Mouse (Mus musculus): ENCODE measurements around the gene Spry2. TPM values are rescaled to one million over a fixed set of nuclear protein-coding genes. Genes with fewer than 3 reads are reported as not detected.

Gene Spry2
- polyA plus RNA-seq, 1 experiment from 2014 or later: 62.9 TPM

DNA sequence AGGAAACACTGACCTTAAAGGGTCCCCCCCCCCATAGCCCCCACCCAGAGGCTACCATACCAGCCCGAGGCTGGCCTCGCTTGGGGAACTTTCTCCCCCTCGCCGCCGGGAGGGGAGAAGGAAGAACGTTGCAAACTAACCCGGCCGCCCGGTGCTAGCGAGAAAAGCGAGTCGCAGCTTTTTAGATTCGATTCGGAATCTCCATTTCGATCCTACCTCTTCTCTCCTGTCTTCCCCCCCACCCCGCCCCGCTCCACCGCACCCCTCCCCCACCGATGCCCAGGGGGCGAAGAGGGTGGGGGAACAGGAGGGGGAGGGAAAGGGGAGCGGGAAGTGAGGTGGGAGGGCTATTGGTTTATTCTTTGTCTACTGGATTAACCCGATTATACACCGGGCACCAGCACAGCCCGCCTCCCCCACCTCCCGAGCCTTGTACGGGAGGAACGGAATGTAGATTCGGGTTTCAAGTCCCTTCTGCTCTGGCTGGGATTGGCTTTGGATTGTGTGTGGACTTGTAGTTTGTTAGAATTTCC, 1.0 kb upstream of the Spry2 start:
- H3K27me3 ChIP-seq (ENCODE audit: control insufficient read depth, insufficient read depth, low read length): no peaks in the 10 kb centered on the region
- H3K36me3 ChIP-seq (ENCODE audit: control insufficient read depth, insufficient read depth, low read length): 0 out of 2 replicates have a peak, but pooled peaks cover 3% of the 10 kb centered on the region
- ATAC-seq (replicated peaks; ENCODE audit: insufficient number of reproducible peaks, low FRiP score, low TSS enrichment): peak; percentile 58
- peak overlapping the region; percentile 88 for H3K9ac ChIP-seq (ENCODE audit: low read depth, low read length)
- H3K4me3 ChIP-seq (ENCODE audit: low read depth, low read length): peak overlapping the region; percentile 91
- no peaks in the 10 kb centered on the region for H3K9me3 ChIP-seq (replicated peaks; ENCODE audit: control insufficient read depth, low read length)
- 0% methylated on average over 23 of the region's 28 CpGs for WGBS (ENCODE audit: insufficient replicate concordance)
- peak overlapping the region; percentile 100 for H3K27ac ChIP-seq (ENCODE audit: low read depth, low read length)
- peak overlapping the region; percentile 94 for H3K4me2 ChIP-seq
- peaks cover 13% of the 10 kb centered on the region for H3K4me1 ChIP-seq (ENCODE audit: control insufficient read depth, insufficient read depth, low read length)

DNA sequence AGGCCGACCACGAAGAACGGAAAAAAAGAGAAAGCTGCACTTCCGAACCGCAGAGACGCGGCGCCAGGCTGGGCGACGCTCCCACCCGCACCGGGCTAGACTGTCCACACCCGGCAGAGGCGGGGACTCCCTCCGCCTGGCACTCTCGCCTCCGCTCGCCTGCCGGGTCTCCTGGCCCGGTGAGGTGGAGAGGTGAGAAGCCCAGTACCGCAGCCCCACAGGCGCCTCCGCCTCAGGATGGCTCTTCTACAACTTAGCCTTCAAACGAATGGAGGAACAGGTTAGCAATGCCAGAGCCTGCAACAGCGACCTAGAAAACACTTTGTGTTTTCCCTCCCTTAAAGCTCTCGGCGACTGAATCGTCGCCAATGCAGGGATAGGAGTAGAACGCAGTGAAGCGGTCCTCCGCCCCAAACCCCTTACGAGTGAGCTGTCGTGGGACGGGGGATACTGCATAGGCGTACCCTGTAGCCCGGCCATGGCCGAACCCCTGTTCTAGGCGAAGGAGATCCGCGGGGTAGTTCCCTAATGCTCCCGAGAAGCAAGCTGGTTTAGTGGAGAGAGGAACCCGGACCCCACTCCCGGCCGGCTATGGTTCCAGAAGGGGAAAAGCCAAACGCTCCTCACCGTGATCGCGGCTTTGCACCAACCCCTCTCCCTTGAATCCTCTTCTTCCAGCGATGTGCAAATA, 513 bp downstream of the Spry2 start:
- under 1% methylated on average over 50 of the region's 50 CpGs for WGBS (ENCODE audit: insufficient replicate concordance)
- peak overlapping the region; percentile 94 for H3K4me2 ChIP-seq
- H3K27me3 ChIP-seq (ENCODE audit: control insufficient read depth, insufficient read depth, low read length): no peaks in the 10 kb centered on the region
- H3K9ac ChIP-seq (ENCODE audit: low read depth, low read length): peak overlapping the region; percentile 96
- peaks cover 6% of the 10 kb centered on the region; the same call in 1 of the 2 replicates for H3K36me3 ChIP-seq (ENCODE audit: control insufficient read depth, insufficient read depth, low read length)
- peaks cover 19% of the 10 kb centered on the region for H3K4me1 ChIP-seq (ENCODE audit: control insufficient read depth, insufficient read depth, low read length)
- H3K9me3 ChIP-seq (replicated peaks; ENCODE audit: control insufficient read depth, low read length): no peaks in the 10 kb centered on the region
- H3K27ac ChIP-seq (ENCODE audit: low read depth, low read length): peak overlapping the region; percentile 100
- peak overlapping the region; percentile 91 for H3K4me3 ChIP-seq (ENCODE audit: low read depth, low read length)
- no peak for ATAC-seq (replicated peaks; ENCODE audit: insufficient number of reproducible peaks, low FRiP score, low TSS enrichment)

GRCm38 (mm10) chr14:105894971-105895873, 1.4 kb downstream of the Spry2 start:
- H3K36me3 ChIP-seq (ENCODE audit: control insufficient read depth, insufficient read depth, low read length): peaks cover 6% of the 10 kb centered on the region; the same call in 1 of the 2 replicates
- ATAC-seq (replicated peaks; ENCODE audit: insufficient number of reproducible peaks, low FRiP score, low TSS enrichment): peak; percentile 20
- peak overlapping the region; percentile 94 for H3K4me2 ChIP-seq
- WGBS (ENCODE audit: insufficient replicate concordance): under 1% methylated on average over 36 of the region's 36 CpGs
- H3K27ac ChIP-seq (ENCODE audit: low read depth, low read length): peak overlapping the region; percentile 100
- peak overlapping the region; percentile 96 for H3K9ac ChIP-seq (ENCODE audit: low read depth, low read length)
- H3K9me3 ChIP-seq (replicated peaks; ENCODE audit: control insufficient read depth, low read length): no peaks in the 10 kb centered on the region
- peak overlapping the region; percentile 91 for H3K4me3 ChIP-seq (ENCODE audit: low read depth, low read length)
- no peaks in the 10 kb centered on the region for H3K27me3 ChIP-seq (ENCODE audit: control insufficient read depth, insufficient read depth, low read length)
- peaks cover 19% of the 10 kb centered on the region for H3K4me1 ChIP-seq (ENCODE audit: control insufficient read depth, insufficient read depth, low read length)

- Histone ChIP-seq H3K9me3 (replicated peaks; ENCODE audit: control insufficient read depth, low read length) (no peaks in the 10 kb centered on the region), H3K27ac (ENCODE audit: low read depth, low read length) (peak overlapping the region; percentile 47), H3K4me3 (ENCODE audit: low read depth, low read length) (peak overlapping the region; percentile 91), H3K9ac (ENCODE audit: low read depth, low read length) (peak overlapping the region; percentile 96), H3K36me3 (ENCODE audit: control insufficient read depth, insufficient read depth, low read length) (peaks cover 6% of the 10 kb centered on the region; the same call in 1 of the 2 replicates), H3K4me2 (peak overlapping the region; percentile 94), H3K4me1 (ENCODE audit: control insufficient read depth, insufficient read depth, low read length) (peaks cover 17% of the 10 kb centered on the region), H3K27me3 (ENCODE audit: control insufficient read depth, insufficient read depth, low read length) (no peaks in the 10 kb centered on the region)
- no peak for ATAC-seq (replicated peaks; ENCODE audit: insufficient number of reproducible peaks, low FRiP score, low TSS enrichment)
- WGBS (ENCODE audit: insufficient replicate concordance): 21% methylated on average over 9 of the region's 9 CpGs
Observed at GRCm38 (mm10) chr14:105893623-105893995, 3.0 kb downstream of the Spry2 start.

DNA sequence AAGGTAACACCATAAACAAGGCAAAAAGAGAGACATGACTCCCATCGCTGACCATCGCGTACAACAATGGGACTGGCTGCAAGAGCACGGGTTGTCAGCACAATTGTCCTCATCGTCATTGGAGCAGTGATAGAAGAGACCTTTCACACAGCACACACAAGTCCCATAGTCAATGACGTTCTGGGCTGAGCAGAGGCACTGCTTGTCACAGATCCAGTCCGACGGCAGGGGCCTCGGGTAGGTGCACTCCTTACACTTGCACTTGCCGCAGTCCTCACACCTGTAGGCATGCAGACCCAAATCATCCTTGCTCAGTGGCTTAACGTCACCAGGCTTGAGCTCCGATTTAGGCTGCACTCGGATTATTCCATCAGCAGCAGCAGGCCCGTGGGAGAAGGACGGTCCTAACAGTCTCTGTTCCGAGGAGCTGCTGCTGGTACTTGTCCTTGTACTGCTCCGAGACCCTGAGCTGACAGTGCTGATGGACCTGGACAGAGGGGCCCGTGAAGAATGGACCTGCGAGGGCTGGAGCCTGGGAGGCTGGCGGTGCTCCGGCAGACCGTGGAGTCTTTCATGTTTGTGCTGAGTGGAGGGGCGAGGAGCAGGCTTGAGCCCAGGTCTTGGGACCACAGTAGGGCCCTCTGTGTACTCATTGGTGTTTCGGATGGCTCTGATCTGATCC, 3.5 kb downstream of the Spry2 start:
- peak overlapping the region; percentile 96 for H3K9ac ChIP-seq (ENCODE audit: low read depth, low read length)
- ATAC-seq (replicated peaks; ENCODE audit: insufficient number of reproducible peaks, low FRiP score, low TSS enrichment): no peak
- peak overlapping the region; percentile 91 for H3K4me3 ChIP-seq (ENCODE audit: low read depth, low read length)
- H3K27me3 ChIP-seq (ENCODE audit: control insufficient read depth, insufficient read depth, low read length): no peaks in the 10 kb centered on the region
- peaks cover 17% of the 10 kb centered on the region for H3K4me1 ChIP-seq (ENCODE audit: control insufficient read depth, insufficient read depth, low read length)
- peaks cover 6% of the 10 kb centered on the region; the same call in 1 of the 2 replicates for H3K36me3 ChIP-seq (ENCODE audit: control insufficient read depth, insufficient read depth, low read length)
- H3K9me3 ChIP-seq (replicated peaks; ENCODE audit: control insufficient read depth, low read length): no peaks in the 10 kb centered on the region
- WGBS (ENCODE audit: insufficient replicate concordance): 38% methylated on average over 24 of the region's 24 CpGs
- peak overlapping the region; percentile 47; the same call in 1 of the 2 replicates for H3K27ac ChIP-seq (ENCODE audit: low read depth, low read length)
- H3K4me2 ChIP-seq: peak overlapping the region; percentile 94

DNA sequence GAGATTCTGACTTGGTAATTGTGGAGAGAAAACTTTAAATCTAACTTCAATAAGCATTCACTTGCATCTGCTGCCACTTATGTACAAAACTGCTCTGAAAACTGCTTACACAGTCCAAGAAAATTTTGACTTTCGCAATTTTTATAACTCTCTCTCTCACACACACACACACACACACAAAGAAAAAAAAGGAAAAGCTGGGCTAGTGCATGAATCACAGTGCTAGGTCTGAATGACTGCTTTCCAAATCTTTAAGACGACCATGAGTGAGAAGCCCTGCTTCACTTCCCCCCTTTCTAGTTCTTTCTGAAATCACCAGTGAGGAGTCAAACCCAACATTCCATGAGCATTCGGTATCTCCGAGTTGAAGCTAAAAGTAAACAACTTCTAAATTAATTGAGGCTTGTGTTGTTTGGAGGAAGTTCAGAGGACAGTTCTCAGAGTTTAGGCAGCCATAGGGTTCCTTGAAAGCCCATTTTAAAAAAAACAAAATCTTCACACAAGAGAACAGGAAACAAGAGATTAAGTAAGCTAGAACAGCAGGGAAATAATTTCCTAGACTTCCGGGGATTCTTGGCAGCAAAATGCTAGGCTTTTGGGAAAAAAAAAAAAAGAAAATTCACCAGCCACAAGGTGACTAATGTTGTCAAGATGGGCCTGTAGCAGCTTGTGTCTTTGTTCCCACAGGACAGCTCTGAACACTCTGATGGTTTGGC, 5.9 kb downstream of the Spry2 start:
- Histone ChIP-seq H3K4me1 (ENCODE audit: control insufficient read depth, insufficient read depth, low read length) (peaks cover 17% of the 10 kb centered on the region), H3K36me3 (ENCODE audit: control insufficient read depth, insufficient read depth, low read length) (peaks cover 6% of the 10 kb centered on the region; the same call in 1 of the 2 replicates), H3K27me3 (ENCODE audit: control insufficient read depth, insufficient read depth, low read length) (no peaks in the 10 kb centered on the region), H3K9me3 (replicated peaks; ENCODE audit: control insufficient read depth, low read length) (no peaks in the 10 kb centered on the region), H3K4me2 (no peak overlapping the region), H3K9ac (ENCODE audit: low read depth, low read length) (no peak overlapping the region), H3K4me3 (ENCODE audit: low read depth, low read length) (no peak overlapping the region), H3K27ac (ENCODE audit: low read depth, low read length) (0 out of 2 replicates have a peak overlapping the region, but pooled peaks have one; percentile 41)
- no peak for ATAC-seq (replicated peaks; ENCODE audit: insufficient number of reproducible peaks, low FRiP score, low TSS enrichment)
- 28% methylated on average over 5 of the region's 5 CpGs for WGBS (ENCODE audit: insufficient replicate concordance)

- Histone ChIP-seq H3K9ac (ENCODE audit: low read depth, low read length) (no peak overlapping the region), H3K4me1 (ENCODE audit: control insufficient read depth, insufficient read depth, low read length) (peaks cover 4% of the 10 kb centered on the region), H3K9me3 (replicated peaks; ENCODE audit: control insufficient read depth, low read length) (no peaks in the 10 kb centered on the region), H3K4me2 (no peak overlapping the region), H3K4me3 (ENCODE audit: low read depth, low read length) (no peak overlapping the region), H3K27ac (ENCODE audit: low read depth, low read length) (no peak overlapping the region), H3K36me3 (ENCODE audit: control insufficient read depth, insufficient read depth, low read length) (peaks cover 3% of the 10 kb centered on the region; the same call in 1 of the 2 replicates), H3K27me3 (ENCODE audit: control insufficient read depth, insufficient read depth, low read length) (no peaks in the 10 kb centered on the region)
- no peak for ATAC-seq (replicated peaks; ENCODE audit: insufficient number of reproducible peaks, low FRiP score, low TSS enrichment)
- WGBS (ENCODE audit: insufficient replicate concordance): 83% methylated on average over 9 of the region's 9 CpGs
Observed at GRCm38 (mm10) chr14:105886643-105887374, 9.8 kb downstream of the Spry2 start.

All from heart, embryonic 11.5 days (tissue).